Mouse (Mus musculus) stomach, embryonic 15.5 days (tissue): ENCODE measurements at regions not wholly inside any gene's neighbourhood (a gene's known extent, or its start where the extent isn't known, plus 50 kb on each side); places are given as distances from the start of the nearest gene placed in this dataset.

Experiments
- ATAC-seq: fragments of 200-750 bp; cut with Nextera tagmentation; 2 replicates; pipeline ENCODE4 v1.8.0; 2017; ENCODE audit warnings: low read depth, moderate number of reproducible peaks, moderate TSS enrichment; ENCODE audit not compliant: insufficient read depth, low FRiP score
- H3K27ac ChIP-seq: fragments of 300-500 bp; sonication (generic); 2 replicates; pipeline ENCODE4 v1.5.1; 2015; ENCODE audit warnings: mild to moderate bottlenecking, inconsistent platforms
- H3K27me3 ChIP-seq: fragments of 300-500 bp; sonication (generic); replicated peaks from 2 replicates; pipeline ENCODE4 v1.6.1; 2015; ENCODE audit warnings: inconsistent platforms
- H3K36me3 ChIP-seq: fragments of 300-500 bp; sonication (generic); 2 replicates; pipeline ENCODE4 v1.6.1; 2015; ENCODE audit warnings: inconsistent platforms
- H3K4me1 ChIP-seq: fragments of 300-500 bp; sonication (generic); 2 replicates; pipeline ENCODE4 v1.6.1; 2015; ENCODE audit warnings: inconsistent platforms
- H3K4me2 ChIP-seq: fragments of 300-500 bp; sonication (generic); 2 replicates; pipeline ENCODE4 v1.6.1; 2015; ENCODE audit warnings: mild to moderate bottlenecking, inconsistent platforms
- H3K4me3 ChIP-seq: fragments of 300-500 bp; sonication (generic); replicated peaks from 2 replicates; pipeline ENCODE4 v1.5.1; 2015; ENCODE audit warnings: inconsistent platforms
- H3K9ac ChIP-seq: fragments of 300-500 bp; sonication (generic); 2 replicates; pipeline ENCODE4 v1.6.1; 2015; ENCODE audit warnings: inconsistent platforms
- H3K9me3 ChIP-seq: fragments of 300-500 bp; sonication (generic); 2 replicates; pipeline ENCODE4 v1.6.1; 2016; ENCODE audit warnings: inconsistent platforms
- WGBS: fragments of 180-500 bp; shearing (Covaris S2); methylation state at CpG from one replicate; pipeline ENCODE4 v1.1.7; 2015; 5-methylcytosine and 5-hydroxymethylcytosine counted together

- no peak overlapping the region for H3K9ac ChIP-seq
- WGBS, result 36% methylated on average over 14 of the region's 14 CpGs
- no peak overlapping the region for H3K4me3 ChIP-seq
- H3K27ac ChIP-seq, result no peak overlapping the region
- H3K27me3 ChIP-seq, result no peaks in the 10 kb centered on the region
- H3K36me3 ChIP-seq, result no peaks in the 10 kb centered on the region
- H3K9me3 ChIP-seq, result no peaks in the 10 kb centered on the region
- H3K4me1 ChIP-seq, result peaks cover 3% of the 10 kb centered on the region; the same call in 1 of the 2 replicates
- ATAC-seq, result no peak
- no peak overlapping the region for H3K4me2 ChIP-seq
These were observed 235.4 kb upstream of the Mctp2 start for GRCm38 (mm10) chr7:72541521-72542478.

- H3K4me1 ChIP-seq, result peaks cover 3% of the 10 kb centered on the region; the same call in 1 of the 2 replicates
- H3K4me3 ChIP-seq, result no peak overlapping the region
- no peak overlapping the region for H3K27ac ChIP-seq
- no peak overlapping the region for H3K4me2 ChIP-seq
- no peaks in the 10 kb centered on the region for H3K36me3 ChIP-seq
- no peak for ATAC-seq
- H3K9ac ChIP-seq, result no peak overlapping the region
- no peaks in the 10 kb centered on the region for H3K9me3 ChIP-seq
- 49% methylated on average over 4 of the region's 4 CpGs for WGBS
- H3K27me3 ChIP-seq, result no peaks in the 10 kb centered on the region
These were observed 237.1 kb upstream of the Mctp2 start for GRCm38 (mm10) chr7:72543501-72543900.

- Histone ChIP-seq H3K9ac (no peak overlapping the region), H3K27me3 (no peaks in the 10 kb centered on the region), H3K9me3 (no peaks in the 10 kb centered on the region), H3K4me2 (no peak overlapping the region), H3K4me1 (peaks cover 3% of the 10 kb centered on the region; the same call in 1 of the 2 replicates), H3K27ac (no peak overlapping the region), H3K36me3 (no peaks in the 10 kb centered on the region), H3K4me3 (no peak overlapping the region)
- WGBS, result 19% methylated on average over 4 of the region's 4 CpGs
- no peak for ATAC-seq
These were observed 237.5 kb upstream of the Mctp2 start for GRCm38 (mm10) chr7:72543946-72544345.

GRCm38 (mm10) chr7:72567378-72567777 is 261.0 kb upstream of the Mctp2 start:
- no peak for ATAC-seq
- H3K27ac ChIP-seq, result no peak overlapping the region

GRCm38 (mm10) chr7:72569177-72569576 is 262.8 kb upstream of the Mctp2 start:
- Histone ChIP-seq H3K9ac (no peak overlapping the region), H3K27me3 (no peaks in the 10 kb centered on the region), H3K4me3 (no peak overlapping the region), H3K4me2 (no peak overlapping the region), H3K36me3 (no peaks in the 10 kb centered on the region), H3K4me1 (no peaks in the 10 kb centered on the region), H3K27ac (no peak overlapping the region), H3K9me3 (no peaks in the 10 kb centered on the region)
- ATAC-seq, result no peak

More at GRCm38 (mm10) chr7:72567378-72567777, 261.0 kb upstream of the Mctp2 start:
- H3K27me3 ChIP-seq, result no peaks in the 10 kb centered on the region
- H3K9ac ChIP-seq, result no peak overlapping the region
- no peaks in the 10 kb centered on the region for H3K4me1 ChIP-seq
- H3K36me3 ChIP-seq, result no peaks in the 10 kb centered on the region
- no peaks in the 10 kb centered on the region for H3K9me3 ChIP-seq
- H3K4me2 ChIP-seq, result no peak overlapping the region
- no peak overlapping the region for H3K4me3 ChIP-seq

GRCm38 (mm10) chr7:72574316-72574715 is 267.9 kb upstream of the Mctp2 start:
- WGBS, result 66% methylated on average over 1 of the region's 1 CpGs
- Histone ChIP-seq H3K27me3 (no peaks in the 10 kb centered on the region), H3K4me1 (no peaks in the 10 kb centered on the region), H3K9ac (no peak overlapping the region), H3K4me2 (no peak overlapping the region), H3K27ac (no peak overlapping the region), H3K36me3 (no peaks in the 10 kb centered on the region), H3K4me3 (no peak overlapping the region), H3K9me3 (no peaks in the 10 kb centered on the region)
- ATAC-seq, result no peak

GRCm38 (mm10) chr7:72584427-72584826 is 278.0 kb upstream of the Mctp2 start:
- H3K4me2 ChIP-seq, result no peak overlapping the region
- WGBS, result 72% methylated on average over 3 of the region's 3 CpGs

GRCm38 (mm10) chr7:72589241-72589668 is 282.8 kb upstream of the Mctp2 start:
- no peak overlapping the region for H3K27ac ChIP-seq
- H3K36me3 ChIP-seq, result no peaks in the 10 kb centered on the region
- no peaks in the 10 kb centered on the region for H3K9me3 ChIP-seq
- no peak overlapping the region for H3K4me2 ChIP-seq
- WGBS, result 57% methylated on average over 3 of the region's 3 CpGs
- H3K4me3 ChIP-seq, result no peak overlapping the region
- no peaks in the 10 kb centered on the region for H3K4me1 ChIP-seq
- no peaks in the 10 kb centered on the region for H3K27me3 ChIP-seq
- no peak for ATAC-seq
- no peak overlapping the region for H3K9ac ChIP-seq

More at GRCm38 (mm10) chr7:72584427-72584826, 278.0 kb upstream of the Mctp2 start:
- no peak for ATAC-seq
- Histone ChIP-seq H3K27ac (no peak overlapping the region), H3K36me3 (no peaks in the 10 kb centered on the region), H3K4me1 (no peaks in the 10 kb centered on the region), H3K9me3 (no peaks in the 10 kb centered on the region), H3K4me3 (no peak overlapping the region), H3K27me3 (no peaks in the 10 kb centered on the region), H3K9ac (no peak overlapping the region)

GRCm38 (mm10) chr7:72590351-72591115 is 284.1 kb upstream of the Mctp2 start:
- no peak for ATAC-seq
- Histone ChIP-seq H3K9me3 (no peaks in the 10 kb centered on the region), H3K27me3 (no peaks in the 10 kb centered on the region), H3K4me3 (no peak overlapping the region), H3K9ac (no peak overlapping the region), H3K4me2 (no peak overlapping the region), H3K36me3 (no peaks in the 10 kb centered on the region), H3K27ac (no peak overlapping the region), H3K4me1 (no peaks in the 10 kb centered on the region)
- 75% methylated on average over 4 of the region's 4 CpGs for WGBS

- no peaks in the 10 kb centered on the region for H3K4me1 ChIP-seq
- H3K36me3 ChIP-seq, result no peaks in the 10 kb centered on the region
- no peak overlapping the region for H3K4me2 ChIP-seq
- H3K4me3 ChIP-seq, result no peak overlapping the region
- no peaks in the 10 kb centered on the region for H3K9me3 ChIP-seq
- H3K27ac ChIP-seq, result no peak overlapping the region
- no peaks in the 10 kb centered on the region for H3K27me3 ChIP-seq
- 50% methylated on average over 6 of the region's 6 CpGs for WGBS
- H3K9ac ChIP-seq, result no peak overlapping the region
- no peak for ATAC-seq
These were observed 285.7 kb upstream of the Mctp2 start for GRCm38 (mm10) chr7:72592110-72592509.

- 73% methylated on average over 3 of the region's 3 CpGs for WGBS
- Histone ChIP-seq H3K4me1 (no peaks in the 10 kb centered on the region), H3K4me3 (no peak overlapping the region), H3K4me2 (no peak overlapping the region), H3K27ac (no peak overlapping the region), H3K27me3 (no peaks in the 10 kb centered on the region), H3K9me3 (no peaks in the 10 kb centered on the region), H3K36me3 (no peaks in the 10 kb centered on the region), H3K9ac (no peak overlapping the region)
- no peak for ATAC-seq
These were observed 286.2 kb upstream of the Mctp2 start for GRCm38 (mm10) chr7:72592649-72593048.

GRCm38 (mm10) chr7:72593259-72593658 is 286.9 kb upstream of the Mctp2 start:
- no peak overlapping the region for H3K9ac ChIP-seq
- no peak overlapping the region for H3K4me3 ChIP-seq
- no peaks in the 10 kb centered on the region for H3K9me3 ChIP-seq
- no peak overlapping the region for H3K4me2 ChIP-seq
- H3K36me3 ChIP-seq, result no peaks in the 10 kb centered on the region
- 72% methylated on average over 1 of the region's 1 CpGs for WGBS
- H3K27ac ChIP-seq, result no peak overlapping the region
- H3K4me1 ChIP-seq, result no peaks in the 10 kb centered on the region
- H3K27me3 ChIP-seq, result no peaks in the 10 kb centered on the region
- no peak for ATAC-seq
